Mouse (Mus musculus) erythroblast, embryonic 14.5 days (primary cell): ENCODE measurements at regions not wholly inside any gene's neighbourhood (a gene's known extent, or its start where the extent isn't known, plus 50 kb on each side); places are given as distances from the start of the nearest gene placed in this dataset.

Source experiments
- GATA1 ChIP-seq: IDR thresholded peaks from 2 replicates; pipeline ENCODE4 v1.6.1; 2012; ENCODE audit warnings: low read length, inconsistent platforms, mixed read lengths
- TAL1 ChIP-seq: IDR thresholded peaks from 3 replicates; pipeline ENCODE4 v1.6.1; 2012; ENCODE audit warnings: low read length, inconsistent platforms, mixed read lengths

GRCm38 (mm10) chr5:76067231-76067630 lies 72.8 kb upstream of the Srd5a3 start:
- TF ChIP-seq TAL1 (no peak), GATA1 (no peak)
